Mouse (Mus musculus): ENCODE results near the gene Olfr118. TPM values are rescaled to one million over a fixed set of nuclear protein-coding genes. Genes with fewer than 3 reads are reported as not detected.

Olfr118 gene
- not detected for polyA plus RNA-seq (2015; fragmentation: Illumina TruSeq; extraction: RNeasy Lipid Tissue Mini Kit (QIAGEN cat#74804); ENCODE audit: insufficient read depth, low read depth, low replicate concordance)

DNA sequence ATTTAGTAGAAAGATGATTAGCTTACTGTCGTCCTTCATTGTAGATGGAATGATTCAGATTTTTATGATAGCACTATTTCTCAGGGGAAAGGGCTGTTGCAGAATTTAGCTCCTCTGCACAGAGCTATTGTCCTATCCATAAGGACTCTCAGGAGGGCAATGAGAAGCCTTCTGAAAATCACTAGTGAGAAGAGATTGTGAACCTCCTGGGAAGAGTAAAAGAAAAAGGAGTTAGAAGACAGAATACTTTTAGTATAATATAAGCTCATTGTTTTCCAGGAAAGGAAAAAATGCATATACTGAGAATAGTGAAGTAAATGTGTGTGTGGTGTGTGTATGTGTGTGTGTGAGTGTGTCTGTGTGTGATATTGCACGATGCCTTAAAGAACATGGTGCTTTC lies at the start of gene Olfr118:
Gene Olfr118 (plus strand): TSS at position 301 of the 400 bp plus-strand sequence.

GRCm38 (mm10) chr17:37627009-37627408 lies 39.8 kb upstream of the Olfr118 start, which contains the start of the genes Olfr115 and Olfr116:
TSS of gene Olfr115 (minus strand) at chr17:37627109.
TSS of gene Olfr116 (minus strand) at chr17:37627199.

GRCm38 (mm10) chr17:37663682-37664081 lies 3.1 kb upstream of the Olfr118 start, which contains the start of gene Olfr117:
TSS of gene Olfr117 (minus strand) at chr17:37663782.

DNA sequence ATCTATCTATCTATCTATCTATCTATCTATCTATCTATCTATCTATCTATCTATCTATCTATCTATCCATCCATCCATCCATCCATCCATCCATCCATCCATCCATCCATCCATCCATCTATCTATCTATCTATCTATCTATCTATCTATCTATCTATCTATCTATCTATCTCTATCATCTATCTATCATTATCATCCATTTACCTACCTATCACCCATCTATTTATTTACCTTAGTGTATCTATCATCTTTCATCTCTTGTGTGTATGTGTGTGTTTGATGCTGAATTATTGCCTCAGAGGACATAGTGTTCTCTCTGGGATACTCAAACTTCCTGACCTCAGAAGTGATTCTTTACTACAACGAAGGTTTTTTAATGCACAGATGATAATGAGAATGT lies 29.5 kb downstream of the Olfr118 start, which contains the start of gene Olfr119:
Gene Olfr119 (plus strand): TSS at position 301 of the 400 bp plus-strand sequence.

DNA sequence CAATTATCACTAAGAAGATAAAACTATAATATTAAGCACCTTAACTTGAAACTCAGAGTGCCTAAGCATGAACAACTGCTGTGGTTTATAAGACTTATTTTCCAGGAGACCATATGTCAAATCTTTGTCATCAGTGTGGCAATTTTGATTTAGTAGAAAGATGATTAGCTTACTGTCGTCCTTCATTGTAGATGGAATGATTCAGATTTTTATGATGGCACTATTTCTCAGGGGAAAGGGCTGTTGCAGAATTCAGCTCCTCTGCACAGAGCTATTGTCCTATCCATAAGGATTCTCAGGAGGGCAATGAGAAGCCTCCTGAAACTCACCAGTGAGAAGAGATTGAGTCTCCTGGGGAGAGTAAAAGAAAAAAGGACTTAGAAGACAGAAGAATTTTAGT lies 54.7 kb downstream of the Olfr118 start, which contains the start of gene Olfr120:
Gene Olfr120 (plus strand): TSS at position 301 of the 400 bp plus-strand sequence.

Other genes starting within 250 kb of the Olfr118 start
- not detected for gene Olfr108, start 221.5 kb upstream of the Olfr118 start, polyA plus RNA-seq (2015; fragmentation: Illumina TruSeq; extraction: RNeasy Lipid Tissue Mini Kit (QIAGEN cat#74804); ENCODE audit: insufficient read depth, low read depth, low replicate concordance)
- gene Olfr109, start 208.1 kb upstream of the Olfr118 start, polyA plus RNA-seq (2015; fragmentation: Illumina TruSeq; extraction: RNeasy Lipid Tissue Mini Kit (QIAGEN cat#74804); ENCODE audit: insufficient read depth, low read depth, low replicate concordance), result not detected
- not detected for gene H2-M2, start 183.4 kb upstream of the Olfr118 start, polyA plus RNA-seq (2015; fragmentation: Illumina TruSeq; extraction: RNeasy Lipid Tissue Mini Kit (QIAGEN cat#74804); ENCODE audit: insufficient read depth, low read depth, low replicate concordance)
- gene Olfr110, start 174.5 kb upstream of the Olfr118 start, polyA plus RNA-seq (2015; fragmentation: Illumina TruSeq; extraction: RNeasy Lipid Tissue Mini Kit (QIAGEN cat#74804); ENCODE audit: insufficient read depth, low read depth, low replicate concordance), result not detected
- gene Olfr111, start 159.0 kb upstream of the Olfr118 start, polyA plus RNA-seq (2015; fragmentation: Illumina TruSeq; extraction: RNeasy Lipid Tissue Mini Kit (QIAGEN cat#74804); ENCODE audit: insufficient read depth, low read depth, low replicate concordance), result not detected
- not detected for gene Olfr112, start 97.5 kb upstream of the Olfr118 start, polyA plus RNA-seq (2015; fragmentation: Illumina TruSeq; extraction: RNeasy Lipid Tissue Mini Kit (QIAGEN cat#74804); ENCODE audit: insufficient read depth, low read depth, low replicate concordance)
- not detected for gene Olfr113, start 89.3 kb upstream of the Olfr118 start, polyA plus RNA-seq (2015; fragmentation: Illumina TruSeq; extraction: RNeasy Lipid Tissue Mini Kit (QIAGEN cat#74804); ENCODE audit: insufficient read depth, low read depth, low replicate concordance)
- not detected for gene Olfr114, start 74.2 kb upstream of the Olfr118 start, polyA plus RNA-seq (2015; fragmentation: Illumina TruSeq; extraction: RNeasy Lipid Tissue Mini Kit (QIAGEN cat#74804); ENCODE audit: insufficient read depth, low read depth, low replicate concordance)
- gene Olfr115, start 39.9 kb upstream of the Olfr118 start, polyA plus RNA-seq (2015; fragmentation: Illumina TruSeq; extraction: RNeasy Lipid Tissue Mini Kit (QIAGEN cat#74804); ENCODE audit: insufficient read depth, low read depth, low replicate concordance), result not detected
- not detected for gene Olfr116, start 39.8 kb upstream of the Olfr118 start, polyA plus RNA-seq (2015; fragmentation: Illumina TruSeq; extraction: RNeasy Lipid Tissue Mini Kit (QIAGEN cat#74804); ENCODE audit: insufficient read depth, low read depth, low replicate concordance)
- gene Olfr117, start 3.2 kb upstream of the Olfr118 start, polyA plus RNA-seq (2015; fragmentation: Illumina TruSeq; extraction: RNeasy Lipid Tissue Mini Kit (QIAGEN cat#74804); ENCODE audit: insufficient read depth, low read depth, low replicate concordance), result not detected
- gene Olfr119, start 29.6 kb downstream of the Olfr118 start, polyA plus RNA-seq (2015; fragmentation: Illumina TruSeq; extraction: RNeasy Lipid Tissue Mini Kit (QIAGEN cat#74804); ENCODE audit: insufficient read depth, low read depth, low replicate concordance), result not detected
- gene Olfr120, start 54.8 kb downstream of the Olfr118 start, polyA plus RNA-seq (2015; fragmentation: Illumina TruSeq; extraction: RNeasy Lipid Tissue Mini Kit (QIAGEN cat#74804); ENCODE audit: insufficient read depth, low read depth, low replicate concordance), result not detected
- gene Olfr121, start 81.9 kb downstream of the Olfr118 start, polyA plus RNA-seq (2015; fragmentation: Illumina TruSeq; extraction: RNeasy Lipid Tissue Mini Kit (QIAGEN cat#74804); ENCODE audit: insufficient read depth, low read depth, low replicate concordance), result not detected
- gene Olfr122, start 101.6 kb downstream of the Olfr118 start, polyA plus RNA-seq (2015; fragmentation: Illumina TruSeq; extraction: RNeasy Lipid Tissue Mini Kit (QIAGEN cat#74804); ENCODE audit: insufficient read depth, low read depth, low replicate concordance), result not detected
- not detected for gene Olfr123, start 126.5 kb downstream of the Olfr118 start, polyA plus RNA-seq (2015; fragmentation: Illumina TruSeq; extraction: RNeasy Lipid Tissue Mini Kit (QIAGEN cat#74804); ENCODE audit: insufficient read depth, low read depth, low replicate concordance)
- not detected for gene Olfr124, start 132.9 kb downstream of the Olfr118 start, polyA plus RNA-seq (2015; fragmentation: Illumina TruSeq; extraction: RNeasy Lipid Tissue Mini Kit (QIAGEN cat#74804); ENCODE audit: insufficient read depth, low read depth, low replicate concordance)
- not detected for gene Olfr125, start 166.0 kb downstream of the Olfr118 start, polyA plus RNA-seq (2015; fragmentation: Illumina TruSeq; extraction: RNeasy Lipid Tissue Mini Kit (QIAGEN cat#74804); ENCODE audit: insufficient read depth, low read depth, low replicate concordance)
- not detected for gene Olfr126, start 180.5 kb downstream of the Olfr118 start, polyA plus RNA-seq (2015; fragmentation: Illumina TruSeq; extraction: RNeasy Lipid Tissue Mini Kit (QIAGEN cat#74804); ENCODE audit: insufficient read depth, low read depth, low replicate concordance)
- not detected for gene Olfr127, start 233.4 kb downstream of the Olfr118 start, polyA plus RNA-seq (2015; fragmentation: Illumina TruSeq; extraction: RNeasy Lipid Tissue Mini Kit (QIAGEN cat#74804); ENCODE audit: insufficient read depth, low read depth, low replicate concordance)